Mouse (Mus musculus) frontal cortex, postnatal 14 days (tissue): ENCODE data around the gene Car9.
"Not testable (repeated sequence)": the region's sequence is repeated elsewhere in the genome, so short reads cannot be mapped to it uniquely, and the experiment has no call there.

Experiments used
- DNase-seq, 2 experiments: peaks; one replicate each; pipeline ENCODE4 v3.0.0; 2022; ENCODE audit warnings: low spot score in 2 of 2

Car9 gene

DNA sequence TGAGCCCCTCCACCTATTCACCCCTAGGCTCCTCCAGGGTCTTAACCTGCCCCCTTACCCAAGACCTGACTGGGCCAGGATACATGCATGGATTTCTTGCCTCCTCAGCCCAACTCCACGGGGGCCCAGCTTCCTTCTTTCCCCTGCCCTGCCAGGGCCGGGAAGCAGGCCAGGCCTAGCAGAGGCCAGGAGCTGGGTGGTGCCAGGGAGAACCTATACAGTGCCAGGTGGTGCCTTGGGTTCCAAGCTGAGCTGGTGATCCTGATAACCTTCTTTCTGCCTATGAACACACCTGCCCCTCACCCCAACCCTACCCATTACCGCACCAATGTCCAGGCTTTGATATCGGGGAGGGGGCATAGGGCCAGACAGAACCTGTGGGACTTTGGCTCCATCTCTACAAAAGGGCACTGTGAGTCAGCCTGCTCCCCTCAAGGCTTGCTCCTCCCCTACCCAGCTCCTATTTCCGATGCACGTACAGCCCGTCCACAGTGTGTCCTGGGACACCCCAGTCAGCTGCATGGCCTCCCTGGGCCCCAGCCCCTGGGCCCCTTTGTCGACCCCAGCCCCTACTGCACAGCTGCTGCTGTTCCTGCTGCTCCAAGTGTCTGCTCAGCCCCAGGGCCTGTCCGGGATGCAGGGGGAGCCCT is at the start of gene Car9:
Gene Car9 (plus strand): TSS at position 431 of the 650 bp plus-strand sequence.
- no peak for DNase-seq

GRCm38 (mm10) chr4:43457124-43457523 is 49.6 kb upstream of the Car9 start:
- DNase-seq: no peak

GRCm38 (mm10) chr4:43463102-43463501 is 43.7 kb upstream of the Car9 start:
- DNase-seq: no peak

GRCm38 (mm10) chr4:43465935-43466334 is 40.8 kb upstream of the Car9 start:
- no peak for DNase-seq

- DNase-seq: no peak
Observed at GRCm38 (mm10) chr4:43466872-43467271, 39.9 kb upstream of the Car9 start.

DNA sequence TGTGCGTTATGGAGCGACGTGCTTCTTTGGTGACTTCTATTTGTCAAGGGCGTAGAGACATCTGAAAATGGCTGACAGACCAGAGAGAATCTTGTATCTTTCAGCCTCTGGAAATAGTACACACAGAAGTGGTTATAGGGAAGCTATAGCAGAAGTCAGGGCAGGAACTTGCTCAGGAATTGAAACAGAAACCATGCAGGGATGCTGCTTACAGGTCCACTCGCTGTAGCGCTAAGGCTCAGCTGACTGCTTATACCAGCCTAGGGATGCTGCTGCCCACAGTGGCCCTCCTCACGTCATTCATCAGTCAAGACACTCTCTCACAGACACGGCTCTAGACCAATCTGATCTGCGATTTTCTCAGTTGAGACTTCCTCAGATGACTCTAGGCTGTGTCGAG is 36.5 kb upstream of the Car9 start:
- no peak for DNase-seq

DNA sequence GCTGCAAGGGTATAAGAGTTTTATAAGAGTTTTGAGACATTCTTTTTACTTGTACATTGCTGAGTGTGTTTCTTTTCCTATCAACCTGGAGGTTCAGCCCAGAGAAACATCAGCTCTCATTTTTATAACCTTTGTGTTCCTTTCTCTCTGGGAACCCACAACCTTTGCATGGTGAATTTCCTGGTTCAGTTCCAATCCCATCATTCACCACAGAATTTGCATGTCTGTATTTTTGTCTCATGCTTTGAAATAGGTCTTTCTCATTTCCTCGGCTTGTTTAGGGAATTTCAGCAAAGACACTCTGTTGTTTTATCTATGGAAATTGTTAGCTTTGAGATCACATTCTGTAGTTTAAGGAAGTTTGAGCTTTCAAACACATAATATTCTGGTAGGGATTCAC is 33.1 kb upstream of the Car9 start:
- no peak for DNase-seq

DNA sequence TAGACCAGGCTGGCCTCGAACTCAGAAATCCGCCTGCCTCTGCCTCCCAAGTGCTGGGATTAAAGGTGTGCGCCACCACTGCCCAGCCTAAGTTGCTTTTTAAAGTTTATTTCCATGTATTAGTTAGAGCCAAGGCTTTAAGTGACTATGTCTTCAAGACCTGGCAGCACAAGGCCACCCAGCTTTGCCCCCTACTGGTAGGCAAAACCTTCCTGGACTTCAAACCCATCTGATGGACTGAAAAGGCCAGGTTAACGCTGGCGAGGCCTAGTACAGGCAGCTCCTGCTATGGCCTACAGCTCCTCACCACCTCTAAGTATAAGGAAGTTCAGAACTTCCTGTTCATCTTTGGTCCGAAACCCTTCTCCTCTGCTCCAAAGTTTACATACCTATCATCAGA is 30.2 kb upstream of the Car9 start:
- DNase-seq: no peak

DNA sequence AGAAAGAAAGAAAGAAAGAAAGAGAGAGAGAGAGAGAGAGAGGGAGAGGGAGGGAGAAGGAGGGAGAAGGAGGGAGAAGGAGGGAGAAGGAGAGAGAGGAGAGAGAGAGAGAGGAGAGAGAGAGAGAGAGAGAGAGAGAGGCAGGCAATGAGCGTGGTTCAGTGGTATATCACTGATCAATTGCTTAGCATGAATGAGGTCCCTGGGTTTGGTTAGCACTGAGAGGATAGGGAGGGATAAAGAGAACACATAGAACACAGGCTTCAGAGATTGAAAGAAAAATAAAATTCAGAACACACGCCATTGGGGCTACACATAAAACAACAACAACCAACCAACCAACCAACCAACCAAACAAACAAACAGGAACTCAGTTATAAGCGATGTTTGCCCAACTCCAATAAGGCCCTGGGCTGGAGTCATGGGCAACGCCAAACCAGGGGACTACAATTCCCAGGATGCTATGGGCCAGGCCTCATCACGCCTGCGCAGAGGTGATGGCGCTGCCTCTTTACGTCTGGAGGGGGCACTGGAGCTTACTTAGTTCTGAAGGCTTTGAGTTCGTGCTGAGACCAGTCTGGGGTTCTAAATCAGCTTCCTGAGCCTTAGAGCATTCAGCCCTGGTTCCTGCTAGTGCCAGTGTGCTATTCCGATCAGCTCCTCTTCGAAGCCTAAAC is 28.8 kb upstream of the Car9 start:
- peak; percentile 76 for DNase-seq

DNA sequence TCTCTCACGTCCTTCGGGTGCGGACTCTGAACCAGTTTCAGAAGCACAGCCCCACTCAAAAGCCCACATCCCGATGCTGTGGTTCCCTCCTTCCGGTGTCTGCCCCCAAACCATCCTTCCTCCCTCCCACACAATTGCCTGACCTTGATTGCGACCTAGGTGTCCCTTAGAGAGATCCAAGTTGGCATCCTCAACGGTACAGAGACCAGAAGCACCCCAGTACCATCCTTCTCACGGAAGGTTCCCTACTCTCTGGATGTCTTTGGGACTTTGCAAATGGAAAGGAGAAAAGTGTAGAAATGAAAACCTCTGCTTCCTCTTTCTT is 28.3 kb upstream of the Car9 start:
- DNase-seq: no peak

GRCm38 (mm10) chr4:43478906-43479832 is 27.6 kb upstream of the Car9 start:
- peak in 1 of 2 experiments; percentile 40 for DNase-seq

DNA sequence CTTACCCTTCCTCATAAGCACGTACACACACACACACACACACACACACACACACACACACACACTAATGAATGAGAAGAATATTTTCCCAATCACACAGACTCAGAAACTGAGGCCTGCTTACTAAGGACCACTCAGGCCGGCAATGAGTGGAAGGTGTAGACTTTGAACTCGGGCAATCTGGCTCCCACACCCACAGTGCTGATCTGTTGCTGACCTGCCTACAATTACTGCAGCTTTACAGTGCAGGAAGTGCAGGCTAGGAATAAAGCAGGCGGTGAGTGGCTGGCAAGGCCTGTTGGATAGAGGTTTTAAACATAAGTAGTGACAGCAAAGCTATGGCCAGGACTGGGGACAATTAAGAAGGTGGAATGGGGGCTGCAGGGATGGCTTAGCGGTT is 25.8 kb upstream of the Car9 start:
- DNase-seq: no peak

DNA sequence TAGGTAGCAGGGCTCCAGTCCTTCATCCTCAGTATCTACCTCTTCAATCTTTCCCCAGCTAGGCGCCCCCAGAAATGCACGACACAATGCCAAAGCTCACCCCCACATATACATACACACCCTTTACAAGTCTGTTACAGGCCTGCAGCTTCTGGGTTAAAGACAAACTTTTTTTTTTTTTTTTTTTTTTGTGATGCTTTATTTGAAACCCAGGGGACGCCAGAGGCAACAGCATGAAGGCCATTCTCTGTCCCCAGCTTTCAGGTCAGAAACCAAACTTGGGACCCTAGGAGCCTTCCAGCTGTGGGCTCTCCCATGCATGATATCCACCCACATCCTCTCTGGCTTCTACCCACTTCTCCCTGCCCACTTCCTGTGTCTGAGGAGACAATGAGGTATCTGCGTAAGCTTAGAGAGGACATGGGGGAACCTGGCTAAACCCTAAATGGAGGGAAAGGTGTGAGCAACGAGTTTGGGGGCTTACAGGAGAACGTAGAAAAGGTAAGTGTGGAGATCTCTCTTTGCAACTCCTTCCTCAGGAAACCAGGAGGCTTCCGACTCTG is 24.8 kb upstream of the Car9 start:
- no peak for DNase-seq

DNA sequence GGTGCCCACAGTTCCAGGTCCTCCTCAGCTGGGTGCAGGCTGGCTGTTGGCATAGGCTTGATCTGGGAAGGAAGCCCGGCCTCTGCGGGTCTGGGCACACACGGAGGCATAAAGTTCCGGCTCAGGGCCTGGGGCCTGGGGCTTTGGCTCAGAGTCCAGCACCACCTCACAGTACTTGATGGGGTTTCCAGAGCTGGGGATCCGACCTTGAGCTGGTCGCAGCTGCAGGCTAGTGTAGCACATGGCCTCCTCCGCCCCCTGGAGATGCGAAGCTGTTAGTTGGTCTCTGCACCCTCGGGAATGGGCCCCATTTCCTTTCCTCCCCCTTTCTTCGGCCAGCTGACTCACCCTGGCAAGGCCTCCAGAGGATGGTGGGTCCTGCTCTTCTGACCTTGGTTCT is 24.2 kb upstream of the Car9 start:
- DNase-seq: no peak

- no peak for DNase-seq
Observed at GRCm38 (mm10) chr4:43483535-43484091, 23.2 kb upstream of the Car9 start, which contains the start of gene Sit1. Gene Sit1, minus strand, starts transcription at chr4:43483734.

- not testable (repeated sequence) for DNase-seq
Observed at GRCm38 (mm10) chr4:43485666-43486065, 21.1 kb upstream of the Car9 start.

GRCm38 (mm10) chr4:43489611-43490010 is 17.2 kb upstream of the Car9 start:
- no peak for DNase-seq

GRCm38 (mm10) chr4:43490801-43491200 is 16.0 kb upstream of the Car9 start:
- DNase-seq: no peak

DNA sequence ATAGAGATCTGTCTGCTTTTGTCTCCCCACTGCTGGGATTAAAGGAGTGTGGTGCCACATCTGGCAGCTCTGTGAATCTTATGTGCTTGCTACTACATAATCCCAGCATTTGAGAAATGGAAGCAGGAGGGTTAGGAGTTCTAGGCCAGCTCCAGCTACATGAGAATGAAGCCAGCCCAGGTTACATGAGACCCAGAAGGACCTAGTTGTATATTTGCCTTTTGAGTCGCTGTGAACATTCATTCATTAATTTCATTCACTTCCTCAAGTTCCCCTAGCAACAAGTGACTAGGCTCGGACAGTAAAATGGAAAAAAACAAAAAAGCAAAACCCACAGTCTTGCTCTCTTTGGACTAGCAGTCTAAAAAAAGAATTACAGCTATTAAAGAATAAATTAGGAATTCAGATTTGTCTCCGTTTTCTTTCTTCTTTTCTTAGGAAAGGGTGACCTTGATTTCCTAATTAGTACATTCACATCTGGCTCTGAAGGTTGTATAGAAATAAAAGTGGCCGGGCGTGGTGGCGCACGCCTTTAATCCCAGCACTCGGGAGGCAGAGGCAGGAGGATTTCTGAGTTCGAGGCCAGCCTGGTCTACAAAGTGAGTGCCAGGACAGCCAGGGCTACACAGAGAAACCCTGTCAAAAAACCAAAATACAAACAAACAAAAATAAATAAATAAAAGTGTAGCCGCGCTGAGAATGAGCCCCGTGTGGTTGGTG is 14.5 kb upstream of the Car9 start:
- DNase-seq: no peak

DNA sequence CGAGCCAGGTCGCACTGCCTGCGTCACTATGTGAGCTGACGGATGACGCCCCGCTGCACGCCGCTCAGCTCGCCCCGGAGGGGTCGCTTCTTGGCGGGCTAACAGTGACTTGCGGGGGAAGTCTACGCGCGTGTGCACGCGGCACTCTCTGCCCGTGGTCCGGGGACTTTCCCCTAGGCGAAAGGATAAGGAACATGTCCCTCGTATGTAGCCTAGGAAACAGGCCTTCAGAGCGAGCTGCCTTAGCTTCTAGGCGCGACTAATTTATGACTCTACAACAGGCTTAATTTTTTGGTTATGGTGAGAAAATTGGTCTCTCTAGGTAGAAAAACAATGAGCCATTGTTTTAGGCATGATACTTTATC is 14.0 kb upstream of the Car9 start, which contains the start of gene Ccdc107:
Gene Ccdc107 (plus strand): TSS at position 80 of the 365 bp plus-strand sequence.
- DNase-seq: peak; percentile 92

- DNase-seq: peak; percentile 93 to 96
Observed at GRCm38 (mm10) chr4:43493186-43493845, 13.4 kb upstream of the Car9 start.
